Mouse (Mus musculus): ENCODE results near the gene Mcm2.

DNA sequence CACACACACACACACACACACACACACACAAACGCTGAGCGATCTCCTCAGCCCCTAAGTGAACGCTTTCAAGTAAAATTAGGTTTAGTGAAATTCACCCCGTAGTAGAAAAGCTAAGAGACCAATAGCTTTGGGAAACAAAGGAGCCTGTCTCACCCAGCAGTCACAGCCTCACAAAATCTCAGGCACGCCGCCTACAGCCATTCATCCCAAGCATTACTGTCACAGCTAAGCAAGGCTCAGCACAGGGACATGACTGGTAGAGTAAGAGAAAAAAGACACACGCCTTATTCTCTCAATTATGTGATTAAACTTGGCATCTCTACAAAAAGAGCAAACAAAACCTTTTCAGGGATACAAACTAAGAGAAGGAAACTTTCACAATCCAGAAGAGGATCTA is 17.2 kb downstream of the Mcm2 start:
- no peak for TF ChIP-seq CHD2 (IDR thresholded peaks at IDR 0.05; ENCODE audit: low read length)
- no peak for TF ChIP-seq CTCF (conservative IDR thresholded peaks at IDR 0.05 in 1 of 2, IDR thresholded peaks at IDR 0.05 in 1 of 2; ENCODE audit: low read depth in 2 of 2, low read length in 2 of 2)
- TF ChIP-seq POLR2A (IDR thresholded peaks at IDR 0.05; ENCODE audit: low read depth, low read length): no peak
- no peak for TF ChIP-seq RCOR1 (conservative IDR thresholded peaks at IDR 0.05; ENCODE audit: low read depth, low read length)
